8 mouse cellular contexts compared by ENCODE assay signal in the genomic region with DNA sequence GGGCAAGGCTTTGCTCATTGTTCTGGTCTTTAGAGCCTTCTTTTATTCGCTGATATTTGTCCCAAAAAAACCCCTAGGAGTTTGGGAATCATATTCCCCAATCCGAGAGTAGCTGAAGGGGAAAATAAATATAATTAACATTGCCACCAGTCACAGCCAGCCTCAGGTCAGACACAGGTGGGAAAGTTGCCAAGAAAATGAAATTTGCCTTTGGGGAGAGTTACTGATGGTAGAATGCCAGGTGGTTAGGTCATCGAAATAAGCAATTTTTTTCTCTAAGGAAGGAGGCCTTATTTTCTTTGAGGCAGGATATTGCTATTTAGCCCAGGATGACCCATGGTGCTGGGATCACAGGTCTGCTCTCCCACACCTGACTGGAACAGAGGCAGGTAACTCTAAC. TPM values are rescaled to one million over a fixed set of nuclear protein-coding genes. Genes with fewer than 3 reads are reported as not detected.
"Had no signal": no experiment of that assay in that cellular context is flagged by ENCODE, and none has a peak within 500 bp of the region (broad histone marks: within the 10 kb centered on the region; RNA-seq: fewer than 3 reads in every experiment).

No protein-coding gene starts in this region.

- H3K9me3 ChIP-seq: limb, embryonic 10.5 days; limb, embryonic 13.5 days had no signal

- H3K36me3 ChIP-seq: limb, embryonic 10.5 days; limb, embryonic 13.5 days had no signal

- H3K27ac ChIP-seq: kidney, postnatal 0 days; limb, embryonic 10.5 days; limb, embryonic 13.5 days; liver, embryonic 14.5 days had no signal

- H3K9ac ChIP-seq: limb, embryonic 13.5 days; liver, embryonic 14.5 days; lung, embryonic 14.5 days had no signal

RNA-seq across cellular contexts. Expression of a gene that starts 35.3 kb away (rescaled TPM):
- total RNA-seq: megakaryocyte progenitor cell, adult 5-6 weeks; megakaryocyte-erythroid progenitor cell, adult 5-6 weeks had no signal
- polyA plus RNA-seq: liver, postnatal 0 days had no signal
